Mouse (Mus musculus) macrophage (primary cell): Measurements from ENCODE around the gene Cygb. TPM values are rescaled to one million over a fixed set of nuclear protein-coding genes. Genes with fewer than 3 reads are reported as not detected.
"Not testable (repeated sequence)": the region's sequence is repeated elsewhere in the genome, so short reads cannot be mapped to it uniquely, and the experiment has no call there.

Source experiments
- H3K27ac ChIP-seq: fragments of 350-480 bp; formaldehyde crosslinking; 2 replicates; pipeline ENCODE4 v1.9.0; 2021
- H3K36me3 ChIP-seq: fragments of 350-480 bp; formaldehyde crosslinking; 2 replicates; pipeline ENCODE4 v1.9.0; 2021; ENCODE audit errors: inconsistent target
- H3K4me3 ChIP-seq: fragments of 350-480 bp; formaldehyde crosslinking; 2 replicates; pipeline ENCODE4 v1.9.0; 2021; ENCODE audit errors: inconsistent target
- H3K79me2 ChIP-seq: fragments of 350-480 bp; formaldehyde crosslinking; 2 replicates; pipeline ENCODE4 v1.9.0; 2021; ENCODE audit errors: inconsistent target
- WGBS: methylation state at CpG from one replicate; pipeline ENCODE4 v1.1.7; 2026; ENCODE audit warnings: inconsistent platforms; ENCODE audit not compliant: missing documents; 5-methylcytosine and 5-hydroxymethylcytosine counted together
- polyA plus RNA-seq: library from polyadenylated mRNA; stranded (reverse); fragments of 250-400 nt; gene quantifications from 3 replicates; pipeline ENCODE4 v1.2.4, GENCODE M21; 2018; ENCODE audit warnings: inconsistent platforms

The Cygb gene
- polyA plus RNA-seq, 1 experiment from 2014 or later = not detected

GRCm38 (mm10) chr11:116669787-116670365 lies 15.8 kb upstream of the Cygb start:
- no peak overlapping the region for H3K27ac ChIP-seq
- WGBS = 94% methylated on average over 13 of the region's 13 CpGs
- peaks cover 29% of the 10 kb centered on the region for H3K79me2 ChIP-seq
- peaks cover 19% of the 10 kb centered on the region; the same call in 1 of the 2 replicates for H3K36me3 ChIP-seq
- H3K4me3 ChIP-seq = no peak overlapping the region

GRCm38 (mm10) chr11:116669316-116669715 lies 15.2 kb upstream of the Cygb start:
- peaks cover 27% of the 10 kb centered on the region for H3K79me2 ChIP-seq
- no peak overlapping the region for H3K27ac ChIP-seq
- 81% methylated on average over 5 of the region's 5 CpGs for WGBS
- H3K4me3 ChIP-seq = no peak overlapping the region
- peaks cover 13% of the 10 kb centered on the region; the same call in 1 of the 2 replicates for H3K36me3 ChIP-seq

GRCm38 (mm10) chr11:116668839-116669238 lies 14.7 kb upstream of the Cygb start:
- peaks cover 9% of the 10 kb centered on the region; the same call in 1 of the 2 replicates for H3K36me3 ChIP-seq
- no peak overlapping the region for H3K4me3 ChIP-seq
- H3K27ac ChIP-seq = no peak overlapping the region
- 87% methylated on average over 7 of the region's 7 CpGs for WGBS
- peaks cover 23% of the 10 kb centered on the region for H3K79me2 ChIP-seq

- WGBS = 64% methylated on average over 10 of the region's 10 CpGs
- H3K79me2 ChIP-seq = peaks cover 18% of the 10 kb centered on the region
- no peak overlapping the region for H3K27ac ChIP-seq
- no peak overlapping the region for H3K4me3 ChIP-seq
- 0 out of 2 replicates have a peak, but pooled peaks cover 4% of the 10 kb centered on the region for H3K36me3 ChIP-seq
Measured at GRCm38 (mm10) chr11:116668381-116668825, 14.3 kb upstream of the Cygb start.

- Histone ChIP-seq H3K79me2 (peaks cover 13% of the 10 kb centered on the region), H3K36me3 (no peaks in the 10 kb centered on the region), H3K4me3 (no peak overlapping the region), H3K27ac (no peak overlapping the region)
- 80% methylated on average over 8 of the region's 8 CpGs for WGBS
Measured at GRCm38 (mm10) chr11:116667930-116668329, 13.8 kb upstream of the Cygb start.

- H3K36me3 ChIP-seq, H3K4me3 ChIP-seq, H3K27ac ChIP-seq, H3K79me2 ChIP-seq: not testable (repeated sequence)
- 67% methylated on average over 1 of the region's 5 CpGs for WGBS
Measured at GRCm38 (mm10) chr11:116667012-116667411, 12.9 kb upstream of the Cygb start.

- WGBS = 80% methylated on average over 6 of the region's 9 CpGs
- H3K27ac ChIP-seq = no peak overlapping the region
- H3K4me3 ChIP-seq = no peak overlapping the region
- no peaks in the 10 kb centered on the region; the same call in 1 of the 2 replicates for H3K79me2 ChIP-seq
- no peaks in the 10 kb centered on the region for H3K36me3 ChIP-seq
Measured at GRCm38 (mm10) chr11:116666566-116666965, 12.5 kb upstream of the Cygb start.

- Histone ChIP-seq H3K4me3 (no peak overlapping the region), H3K79me2 (no peaks in the 10 kb centered on the region), H3K36me3 (no peaks in the 10 kb centered on the region), H3K27ac (no peak overlapping the region)
- 89% methylated on average over 10 of the region's 10 CpGs for WGBS
Measured at GRCm38 (mm10) chr11:116665289-116665688, 11.2 kb upstream of the Cygb start.

GRCm38 (mm10) chr11:116661948-116662377 lies 7.8 kb upstream of the Cygb start:
- Histone ChIP-seq H3K27ac (no peak overlapping the region), H3K4me3 (no peak overlapping the region), H3K36me3 (no peaks in the 10 kb centered on the region), H3K79me2 (no peaks in the 10 kb centered on the region)
- WGBS = 76% methylated on average over 7 of the region's 8 CpGs

- 62% methylated on average over 11 of the region's 13 CpGs for WGBS
- H3K4me3 ChIP-seq = no peak overlapping the region
- no peak overlapping the region for H3K27ac ChIP-seq
- no peaks in the 10 kb centered on the region for H3K36me3 ChIP-seq
- H3K79me2 ChIP-seq = no peaks in the 10 kb centered on the region
Measured at GRCm38 (mm10) chr11:116661291-116661947, 7.3 kb upstream of the Cygb start.

- Histone ChIP-seq H3K79me2 (no peaks in the 10 kb centered on the region), H3K4me3 (no peak overlapping the region), H3K27ac (no peak overlapping the region), H3K36me3 (no peaks in the 10 kb centered on the region)
- WGBS = 91% methylated on average over 9 of the region's 9 CpGs
Measured at GRCm38 (mm10) chr11:116660181-116660580, 6.1 kb upstream of the Cygb start.

GRCm38 (mm10) chr11:116659027-116659621 lies 5.0 kb upstream of the Cygb start:
- 91% methylated on average over 15 of the region's 15 CpGs for WGBS
- no peaks in the 10 kb centered on the region for H3K36me3 ChIP-seq
- no peak overlapping the region for H3K27ac ChIP-seq
- H3K4me3 ChIP-seq = no peak overlapping the region
- H3K79me2 ChIP-seq = no peaks in the 10 kb centered on the region

- Histone ChIP-seq H3K27ac (no peak overlapping the region), H3K79me2 (no peaks in the 10 kb centered on the region), H3K4me3 (no peak overlapping the region), H3K36me3 (no peaks in the 10 kb centered on the region)
- 88% methylated on average over 10 of the region's 10 CpGs for WGBS
Measured at GRCm38 (mm10) chr11:116658238-116658637, 4.1 kb upstream of the Cygb start.

- no peaks in the 10 kb centered on the region for H3K79me2 ChIP-seq
- no peak overlapping the region for H3K4me3 ChIP-seq
- 38% methylated on average over 22 of the region's 22 CpGs for WGBS
- H3K36me3 ChIP-seq = no peaks in the 10 kb centered on the region
- H3K27ac ChIP-seq = no peak overlapping the region
Measured at GRCm38 (mm10) chr11:116657311-116658223, 3.5 kb upstream of the Cygb start.
